Mouse (Mus musculus) embryonic facial prominence, embryonic 12.5 days (tissue): ENCODE results near the gene Itga4. TPM values are rescaled to one million over a fixed set of nuclear protein-coding genes. Genes with fewer than 3 reads are reported as not detected.

Source experiments
- ATAC-seq: fragments of 200-750 bp; cut with Nextera tagmentation; 2 replicates; pipeline ENCODE4 v1.8.0; 2017; ENCODE audit not compliant: insufficient number of reproducible peaks, insufficient read depth, low FRiP score, low TSS enrichment
- H3K27ac ChIP-seq: fragments of 300-500 bp; sonication (generic); 2 replicates; pipeline ENCODE4 v1.5.1; 2016; ENCODE audit warnings: mild to moderate bottlenecking
- H3K27me3 ChIP-seq: fragments of 300-500 bp; sonication (generic); 2 replicates; pipeline ENCODE4 v1.6.1; 2016; ENCODE audit warnings: mild to moderate bottlenecking, moderate library complexity
- H3K36me3 ChIP-seq: fragments of 300-500 bp; sonication (generic); 2 replicates; pipeline ENCODE4 v1.6.1; 2016; ENCODE audit warnings: mild to moderate bottlenecking
- H3K4me1 ChIP-seq: fragments of 300-500 bp; sonication (generic); 2 replicates; pipeline ENCODE4 v1.6.1; 2016
- H3K4me2 ChIP-seq: fragments of 300-500 bp; sonication (generic); replicated peaks from 2 replicates; pipeline ENCODE4 v1.6.1; 2016; ENCODE audit warnings: mild to moderate bottlenecking, moderate library complexity
- H3K4me3 ChIP-seq: fragments of 300-500 bp; sonication (generic); 2 replicates; pipeline ENCODE4 v1.5.1; 2016; ENCODE audit warnings: mild to moderate bottlenecking
- H3K9ac ChIP-seq: fragments of 300-500 bp; sonication (generic); 2 replicates; pipeline ENCODE4 v1.6.1; 2016; ENCODE audit warnings: mild to moderate bottlenecking, moderate library complexity
- H3K9me3 ChIP-seq: fragments of 300-500 bp; sonication (generic); 2 replicates; pipeline ENCODE4 v1.6.1; 2016; ENCODE audit warnings: mild to moderate bottlenecking, moderate library complexity
- WGBS: fragments of 180-500 bp; shearing (Covaris S2); methylation state at CpG from one replicate; pipeline ENCODE4 v1.1.7; 2016; 5-methylcytosine and 5-hydroxymethylcytosine counted together
- polyA plus RNA-seq: library from polyadenylated mRNA; unstranded; fragments of >200 nt; fragmentation: Nextera tagmentation; extraction: Ambion mirVana; gene quantifications from 2 replicates; pipeline ENCODE4 v1.2.1, GENCODE M21; 2016

Itga4 gene
- polyA plus RNA-seq, 1 experiment from 2014 or later = 10.9 TPM

GRCm38 (mm10) chr2:79244743-79245142, 10.5 kb upstream of the Itga4 start:
- no peaks in the 10 kb centered on the region for H3K9me3 ChIP-seq
- no peaks in the 10 kb centered on the region; the same call in 1 of the 2 replicates for H3K4me1 ChIP-seq
- H3K27me3 ChIP-seq = no peaks in the 10 kb centered on the region
- ATAC-seq = no peak
- H3K4me2 ChIP-seq = no peak overlapping the region
- no peaks in the 10 kb centered on the region for H3K36me3 ChIP-seq
- no peak overlapping the region for H3K4me3 ChIP-seq
- H3K9ac ChIP-seq = no peak overlapping the region
- H3K27ac ChIP-seq = no peak overlapping the region
- WGBS = 95% methylated on average over 1 of the region's 1 CpGs

- H3K9me3 ChIP-seq = no peaks in the 10 kb centered on the region
- H3K27ac ChIP-seq = no peak overlapping the region
- H3K9ac ChIP-seq = no peak overlapping the region
- WGBS = 54% methylated on average over 5 of the region's 5 CpGs
- H3K4me1 ChIP-seq = peaks cover 6% of the 10 kb centered on the region; the same call in 1 of the 2 replicates
- no peak overlapping the region for H3K4me3 ChIP-seq
- no peak overlapping the region for H3K4me2 ChIP-seq
- H3K36me3 ChIP-seq = no peaks in the 10 kb centered on the region
- H3K27me3 ChIP-seq = no peaks in the 10 kb centered on the region
- ATAC-seq = no peak
Observed at GRCm38 (mm10) chr2:79248283-79248682, 6.9 kb upstream of the Itga4 start.

GRCm38 (mm10) chr2:79250510-79250909, 4.7 kb upstream of the Itga4 start:
- no peaks in the 10 kb centered on the region for H3K9me3 ChIP-seq
- H3K36me3 ChIP-seq = no peaks in the 10 kb centered on the region
- no peak overlapping the region for H3K27ac ChIP-seq
- H3K27me3 ChIP-seq = no peaks in the 10 kb centered on the region
- H3K4me2 ChIP-seq = no peak overlapping the region
- H3K4me3 ChIP-seq = no peak overlapping the region
- ATAC-seq = no peak
- WGBS = 0% methylated on average over 1 of the region's 1 CpGs
- peaks cover 6% of the 10 kb centered on the region; the same call in 1 of the 2 replicates for H3K4me1 ChIP-seq
- no peak overlapping the region for H3K9ac ChIP-seq

GRCm38 (mm10) chr2:79253754-79254197, 1.4 kb upstream of the Itga4 start:
- Histone ChIP-seq H3K4me2 (no peak overlapping the region), H3K27ac (no peak overlapping the region), H3K27me3 (no peaks in the 10 kb centered on the region), H3K4me3 (no peak overlapping the region), H3K9ac (no peak overlapping the region), H3K9me3 (no peaks in the 10 kb centered on the region), H3K36me3 (no peaks in the 10 kb centered on the region), H3K4me1 (peaks cover 19% of the 10 kb centered on the region)
- WGBS = 58% methylated on average over 8 of the region's 8 CpGs
- ATAC-seq = no peak

GRCm38 (mm10) chr2:79254588-79255191, 536 bp upstream of the Itga4 start:
- no peaks in the 10 kb centered on the region for H3K9me3 ChIP-seq
- no peaks in the 10 kb centered on the region for H3K36me3 ChIP-seq
- H3K27ac ChIP-seq = 0 out of 2 replicates have a peak overlapping the region, but pooled peaks have one; percentile 30
- peak overlapping the region; percentile 87 for H3K4me2 ChIP-seq
- H3K9ac ChIP-seq = 0 out of 2 replicates have a peak overlapping the region, but pooled peaks have one; percentile 48
- H3K27me3 ChIP-seq = no peaks in the 10 kb centered on the region
- ATAC-seq = no peak
- 53% methylated on average over 3 of the region's 3 CpGs for WGBS
- peaks cover 19% of the 10 kb centered on the region for H3K4me1 ChIP-seq
- peak overlapping the region; percentile 47 for H3K4me3 ChIP-seq

GRCm38 (mm10) chr2:79256001-79256339, 744 bp downstream of the Itga4 start:
- Histone ChIP-seq H3K36me3 (no peaks in the 10 kb centered on the region), H3K27me3 (no peaks in the 10 kb centered on the region), H3K4me1 (peaks cover 19% of the 10 kb centered on the region), H3K9ac (peak overlapping the region; percentile 48), H3K4me3 (peak overlapping the region; percentile 47), H3K27ac (0 out of 2 replicates have a peak overlapping the region, but pooled peaks have one; percentile 24), H3K4me2 (peak overlapping the region; percentile 87), H3K9me3 (no peaks in the 10 kb centered on the region)
- no peak for ATAC-seq
- WGBS = 5% methylated on average over 7 of the region's 7 CpGs

GRCm38 (mm10) chr2:79256376-79256775, 1.1 kb downstream of the Itga4 start:
- H3K9ac ChIP-seq = no peak overlapping the region; the same call in 1 of the 2 replicates
- WGBS = 79% methylated on average over 1 of the region's 1 CpGs
- peaks cover 19% of the 10 kb centered on the region for H3K4me1 ChIP-seq
- H3K27me3 ChIP-seq = no peaks in the 10 kb centered on the region
- H3K9me3 ChIP-seq = no peaks in the 10 kb centered on the region
- ATAC-seq = no peak
- no peaks in the 10 kb centered on the region for H3K36me3 ChIP-seq
- H3K4me2 ChIP-seq = peak overlapping the region; percentile 87
- peak overlapping the region; percentile 47 for H3K4me3 ChIP-seq
- no peak overlapping the region for H3K27ac ChIP-seq

GRCm38 (mm10) chr2:79256880-79257279, 1.7 kb downstream of the Itga4 start:
- 11% methylated on average over 4 of the region's 4 CpGs for WGBS
- Histone ChIP-seq H3K4me3 (no peak overlapping the region), H3K9ac (no peak overlapping the region), H3K4me2 (peak overlapping the region; percentile 87), H3K4me1 (peaks cover 15% of the 10 kb centered on the region), H3K36me3 (no peaks in the 10 kb centered on the region), H3K9me3 (no peaks in the 10 kb centered on the region), H3K27ac (no peak overlapping the region), H3K27me3 (no peaks in the 10 kb centered on the region)
- ATAC-seq = no peak

- WGBS = 81% methylated on average over 4 of the region's 4 CpGs
- no peak for ATAC-seq
- H3K4me2 ChIP-seq = no peak overlapping the region
Observed at GRCm38 (mm10) chr2:79257411-79257810, 2.2 kb downstream of the Itga4 start.

GRCm38 (mm10) chr2:79259326-79259725, 4.1 kb downstream of the Itga4 start:
- no peaks in the 10 kb centered on the region for H3K9me3 ChIP-seq

More at GRCm38 (mm10) chr2:79257411-79257810, 2.2 kb downstream of the Itga4 start:
- Histone ChIP-seq H3K9ac (no peak overlapping the region), H3K27ac (no peak overlapping the region), H3K27me3 (no peaks in the 10 kb centered on the region), H3K36me3 (no peaks in the 10 kb centered on the region), H3K4me3 (no peak overlapping the region), H3K4me1 (peaks cover 12% of the 10 kb centered on the region), H3K9me3 (no peaks in the 10 kb centered on the region)

GRCm38 (mm10) chr2:79265665-79266064, 10.4 kb downstream of the Itga4 start:
- 43% methylated on average over 4 of the region's 4 CpGs for WGBS
- H3K27ac ChIP-seq = no peak overlapping the region
- H3K4me2 ChIP-seq = no peak overlapping the region
- no peaks in the 10 kb centered on the region for H3K36me3 ChIP-seq
- no peak overlapping the region for H3K9ac ChIP-seq
- no peaks in the 10 kb centered on the region for H3K27me3 ChIP-seq
- ATAC-seq = no peak
- no peak overlapping the region for H3K4me3 ChIP-seq
- H3K9me3 ChIP-seq = no peaks in the 10 kb centered on the region
- no peaks in the 10 kb centered on the region for H3K4me1 ChIP-seq

More at GRCm38 (mm10) chr2:79259326-79259725, 4.1 kb downstream of the Itga4 start:
- H3K4me2 ChIP-seq = no peak overlapping the region
- no peaks in the 10 kb centered on the region for H3K27me3 ChIP-seq
- ATAC-seq = no peak
- no peak overlapping the region for H3K9ac ChIP-seq
- no peak overlapping the region for H3K4me3 ChIP-seq
- H3K36me3 ChIP-seq = no peaks in the 10 kb centered on the region
- WGBS = 62% methylated on average over 4 of the region's 4 CpGs
- peaks cover 12% of the 10 kb centered on the region for H3K4me1 ChIP-seq
- no peak overlapping the region for H3K27ac ChIP-seq

- H3K27me3 ChIP-seq = no peaks in the 10 kb centered on the region
- H3K27ac ChIP-seq = no peak overlapping the region
- no peaks in the 10 kb centered on the region for H3K4me1 ChIP-seq
- H3K4me3 ChIP-seq = no peak overlapping the region
- no peaks in the 10 kb centered on the region for H3K36me3 ChIP-seq
- no peak for ATAC-seq
- H3K9me3 ChIP-seq = no peaks in the 10 kb centered on the region
- WGBS = 92% methylated on average over 3 of the region's 3 CpGs
- no peak overlapping the region for H3K9ac ChIP-seq
- no peak overlapping the region for H3K4me2 ChIP-seq
Observed at GRCm38 (mm10) chr2:79266480-79266879, 11.3 kb downstream of the Itga4 start.
